Mouse (Mus musculus) cortical plate, adult 2 months (tissue): Measurements from ENCODE around the gene Nrxn2. TPM values are rescaled to one million over a fixed set of nuclear protein-coding genes. Genes with fewer than 3 reads are reported as not detected.

ENCODE experiments used
- H3K27ac ChIP-seq: fragments of 200-500 bp; 2 replicates; pipeline ENCODE4 v1.5.1; 2012; ENCODE audit warnings: low read length, control low read depth, inconsistent platforms; ENCODE audit not compliant: insufficient read depth
- H3K4me1 ChIP-seq: fragments of 200-500 bp; 2 replicates; pipeline ENCODE4 v1.6.1; 2011; ENCODE audit warnings: low read length; ENCODE audit not compliant: control insufficient read depth, insufficient read depth
- H3K4me3 ChIP-seq: fragments of 200-500 bp; 2 replicates; pipeline ENCODE4 v1.5.1; 2011; ENCODE audit warnings: mild to moderate bottlenecking, low read length, control low read depth; ENCODE audit not compliant: insufficient read depth
- CTCF ChIP-seq: fragments of 200-500 bp; IDR thresholded peaks from 2 replicates; pipeline ENCODE4 v1.5.1; 2011; ENCODE audit warnings: mild to moderate bottlenecking, control low read depth, low read length; ENCODE audit not compliant: insufficient read depth; ENCODE audit errors: extremely low read depth
- POLR2A ChIP-seq: fragments of 200-500 bp; IDR thresholded peaks from 2 replicates; pipeline ENCODE4 v1.6.1; 2011; ENCODE audit warnings: mild to moderate bottlenecking, low read length, control low read depth; ENCODE audit not compliant: insufficient read depth; ENCODE audit errors: extremely low read depth
- polyA plus RNA-seq: library from polyadenylated mRNA; depleted of rRNA; stranded (reverse); fragments of >200 nt; gene quantifications from 2 replicates; pipeline ENCODE4 v1.2.3, GENCODE M21; 2012

Gene Nrxn2
- polyA plus RNA-seq, 1 experiment, result 279 TPM

DNA sequence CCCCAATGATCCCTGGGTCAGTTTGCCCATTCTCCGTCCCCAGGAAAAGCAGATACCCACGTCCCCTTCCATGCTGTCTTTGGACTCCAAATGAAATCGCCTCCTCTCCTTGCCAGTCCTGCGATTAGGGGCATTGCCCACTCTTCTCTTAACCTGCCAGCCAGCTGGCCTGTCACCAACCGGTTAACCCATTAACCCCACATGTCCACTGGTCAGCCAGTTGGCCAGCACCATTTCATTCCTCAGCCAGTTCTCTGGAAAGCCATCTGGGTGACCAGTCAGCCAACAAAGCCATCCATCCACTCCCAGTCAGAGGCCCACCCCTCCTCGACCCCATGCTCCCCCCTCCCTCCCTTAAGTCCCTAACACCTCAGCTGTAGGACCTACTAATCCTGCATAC lies 44.3 kb downstream of the Nrxn2 start:
- TF ChIP-seq POLR2A (no peak), CTCF (no peak)
- Histone ChIP-seq H3K4me1 (peaks cover 9% of the 10 kb centered on the region), H3K4me3 (no peak overlapping the region), H3K27ac (no peak overlapping the region)

DNA sequence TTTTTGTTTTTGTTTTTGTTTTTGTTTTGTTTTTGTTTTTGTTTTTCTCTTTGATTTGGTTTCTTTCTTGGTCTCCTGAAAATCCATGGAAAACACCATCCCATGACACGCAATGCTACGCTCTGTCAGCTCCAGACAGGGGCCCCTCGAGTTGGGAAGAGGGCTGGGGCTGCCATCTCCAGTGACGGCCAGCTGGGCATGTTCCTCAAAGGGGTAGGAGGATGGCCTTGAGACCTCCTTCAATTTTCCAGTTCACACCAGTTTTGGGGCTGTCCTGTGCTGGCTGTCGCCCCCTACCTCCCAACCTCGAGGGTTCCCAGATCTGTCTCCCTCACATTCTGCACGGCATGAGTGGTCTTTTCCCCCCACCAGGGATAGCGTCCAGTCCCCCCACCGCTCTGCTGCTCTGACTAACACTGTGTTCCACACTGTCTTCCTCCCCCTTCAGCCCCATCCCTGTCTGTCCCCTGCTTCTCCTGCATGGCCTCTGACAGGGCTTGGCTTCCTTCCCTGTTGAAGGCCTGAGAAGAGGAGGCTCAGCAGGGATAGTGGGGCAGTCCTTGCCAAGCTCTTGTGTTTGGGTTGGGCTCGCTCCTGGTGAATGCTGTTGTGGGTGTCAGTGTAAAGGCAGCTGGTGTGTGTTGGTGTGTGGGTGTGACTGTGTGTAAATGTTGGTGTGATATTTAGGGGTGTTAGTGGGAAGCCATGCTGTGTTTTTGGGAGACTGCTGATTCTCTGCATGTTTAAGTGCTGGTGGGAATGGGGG lies 46.0 kb downstream of the Nrxn2 start:
- TF ChIP-seq CTCF (no peak), POLR2A (no peak)
- Histone ChIP-seq H3K4me1 (peaks cover 6% of the 10 kb centered on the region), H3K27ac (no peak overlapping the region), H3K4me3 (no peak overlapping the region)

GRCm38 (mm10) chr19:6465090-6465489 lies 46.6 kb downstream of the Nrxn2 start:
- Histone ChIP-seq H3K4me1 (peaks cover 6% of the 10 kb centered on the region), H3K27ac (no peak overlapping the region), H3K4me3 (no peak overlapping the region)
- TF ChIP-seq POLR2A, result no peak
- no peak for TF ChIP-seq CTCF

- H3K4me3 ChIP-seq, result no peak overlapping the region
- no peak overlapping the region for H3K27ac ChIP-seq
- H3K4me1 ChIP-seq, result peaks cover 6% of the 10 kb centered on the region
- no peak for TF ChIP-seq CTCF
- no peak for TF ChIP-seq POLR2A
Measured at GRCm38 (mm10) chr19:6466945-6467344, 48.4 kb downstream of the Nrxn2 start.

GRCm38 (mm10) chr19:6467374-6467979 lies 48.9 kb downstream of the Nrxn2 start:
- Histone ChIP-seq H3K4me1 (peaks cover 6% of the 10 kb centered on the region), H3K4me3 (no peak overlapping the region), H3K27ac (no peak overlapping the region)
- TF ChIP-seq POLR2A (no peak), CTCF (no peak)

DNA sequence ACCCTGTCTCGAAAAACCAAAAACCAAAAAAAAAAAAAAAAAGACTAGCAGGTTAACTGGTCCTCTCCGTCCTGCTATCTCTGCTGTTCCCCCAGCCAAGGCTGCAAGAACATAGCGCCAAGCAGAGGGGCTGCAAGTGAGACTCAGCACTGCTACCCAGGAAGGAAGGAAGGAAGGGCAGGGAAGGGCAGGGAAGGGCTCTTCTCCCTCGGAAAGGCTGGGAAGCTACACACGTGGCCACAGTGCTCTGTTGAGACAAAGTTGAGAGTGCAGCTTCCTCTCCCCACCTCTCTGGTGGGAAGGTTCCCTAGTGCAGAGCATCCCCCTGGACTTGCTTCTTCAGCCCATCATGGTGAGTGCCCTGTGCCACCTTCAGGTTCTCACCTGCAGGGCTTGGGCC lies 53.1 kb downstream of the Nrxn2 start:
- Histone ChIP-seq H3K4me1 (no peaks in the 10 kb centered on the region), H3K4me3 (no peak overlapping the region), H3K27ac (no peak overlapping the region)
- TF ChIP-seq POLR2A (no peak), CTCF (no peak)

- no peak overlapping the region for H3K4me3 ChIP-seq
- no peaks in the 10 kb centered on the region for H3K4me1 ChIP-seq
- TF ChIP-seq POLR2A (no peak), CTCF (no peak)
- H3K27ac ChIP-seq, result no peak overlapping the region
Measured at GRCm38 (mm10) chr19:6472821-6473220, 54.3 kb downstream of the Nrxn2 start.

- H3K4me1 ChIP-seq, result no peaks in the 10 kb centered on the region
- H3K27ac ChIP-seq, result no peak overlapping the region
- H3K4me3 ChIP-seq, result no peak overlapping the region
- TF ChIP-seq CTCF, result no peak
- no peak for TF ChIP-seq POLR2A
Measured at GRCm38 (mm10) chr19:6474706-6475105, 56.2 kb downstream of the Nrxn2 start.

- no peak overlapping the region for H3K4me3 ChIP-seq
- H3K4me1 ChIP-seq, result no peaks in the 10 kb centered on the region
- TF ChIP-seq CTCF (no peak), POLR2A (no peak)
- H3K27ac ChIP-seq, result no peak overlapping the region
Measured at GRCm38 (mm10) chr19:6475129-6475528, 56.6 kb downstream of the Nrxn2 start.

DNA sequence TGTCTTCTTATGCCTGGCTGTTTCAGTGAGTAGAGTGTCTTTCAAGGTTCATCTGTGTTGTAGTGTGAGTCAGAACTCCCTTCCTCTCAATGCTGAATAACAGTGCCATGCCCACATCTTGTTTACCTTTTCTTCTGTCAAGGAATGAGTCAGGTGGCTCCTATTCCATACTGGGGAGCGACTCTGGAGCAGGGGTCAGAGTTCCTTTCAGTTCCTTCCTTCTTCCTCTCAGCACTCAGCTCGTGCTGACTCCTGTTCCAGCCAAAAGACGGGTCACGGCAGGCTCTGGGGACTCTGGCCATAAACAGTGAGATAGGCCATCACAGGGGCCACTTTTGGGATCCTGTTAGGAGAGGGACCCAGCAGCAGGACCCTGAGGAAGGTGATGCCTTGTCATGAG lies 58.5 kb downstream of the Nrxn2 start:
- TF ChIP-seq POLR2A (no peak), CTCF (no peak)
- H3K27ac ChIP-seq, result no peak overlapping the region
- no peak overlapping the region for H3K4me3 ChIP-seq
- H3K4me1 ChIP-seq, result 0 out of 2 replicates have a peak, but pooled peaks cover under 1% of the 10 kb centered on the region

GRCm38 (mm10) chr19:6478566-6478965 lies 60.0 kb downstream of the Nrxn2 start:
- H3K27ac ChIP-seq, result no peak overlapping the region
- TF ChIP-seq POLR2A (no peak), CTCF (no peak)
- 0 out of 2 replicates have a peak, but pooled peaks cover 3% of the 10 kb centered on the region for H3K4me1 ChIP-seq
- no peak overlapping the region for H3K4me3 ChIP-seq
